Mouse (Mus musculus): ENCODE measurements around the gene Elovl2. TPM values are rescaled to one million over a fixed set of nuclear protein-coding genes. Genes with fewer than 3 reads are reported as not detected.
A peak's percentile ranks its signal among the peaks of the same experiment; 100 is the strongest.
"Not testable (repeated sequence)": the region's sequence is repeated elsewhere in the genome, so short reads cannot be mapped to it uniquely, and the experiment has no call there.

Elovl2 gene
- total RNA-seq, 2 experiments from 2014 or later = 21.9 to 23.3 TPM

- intact Hi-C loops (cut with DNase I) = loop anchor here (5.0 to 10.0 kb wide), 2 partner anchors 221 to 394 kb away; partner anchors contain the start of gene Tmem14c
- DNase-seq (ENCODE audit: low spot score in 2 of 2) = no peak
These were observed 15.9 kb upstream of the Elovl2 start for GRCm38 (mm10) chr13:41235845-41236741.

GRCm38 (mm10) chr13:41235181-41235580 lies 15.0 kb upstream of the Elovl2 start:
- DNase-seq (ENCODE audit: low spot score in 2 of 2) = no peak
- intact Hi-C loops (cut with DNase I) = loop anchor here (5.0 to 10.0 kb wide), 2 partner anchors 220 to 393 kb away; partner anchors contain the start of gene Tmem14c

DNA sequence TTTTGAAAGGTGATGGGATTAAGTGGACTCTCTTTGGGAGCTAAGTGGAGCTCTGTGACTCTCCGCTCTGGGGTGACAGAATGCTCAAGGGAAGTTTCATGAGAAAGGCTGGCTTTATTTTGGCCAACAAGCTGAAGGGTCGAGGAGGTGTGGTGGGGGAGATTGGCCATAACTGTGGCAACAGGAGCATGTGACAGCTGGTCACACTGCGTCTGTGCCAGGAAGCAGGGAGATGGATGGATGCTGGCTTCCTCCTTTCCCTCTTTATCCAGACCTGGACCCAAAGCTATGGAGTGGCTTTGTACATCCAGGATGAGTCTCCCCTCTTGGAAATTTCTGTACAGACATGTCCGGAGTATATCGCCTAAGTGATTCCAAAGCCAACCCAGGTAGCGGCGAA lies 13.0 kb upstream of the Elovl2 start:
- intact Hi-C loops (cut with DNase I) = loop anchor here (10.0 kb wide), 1 partner anchor 218 kb away; the partner anchor contains the start of gene Tmem14c
- no peak for DNase-seq (ENCODE audit: low spot score in 2 of 2)

DNA sequence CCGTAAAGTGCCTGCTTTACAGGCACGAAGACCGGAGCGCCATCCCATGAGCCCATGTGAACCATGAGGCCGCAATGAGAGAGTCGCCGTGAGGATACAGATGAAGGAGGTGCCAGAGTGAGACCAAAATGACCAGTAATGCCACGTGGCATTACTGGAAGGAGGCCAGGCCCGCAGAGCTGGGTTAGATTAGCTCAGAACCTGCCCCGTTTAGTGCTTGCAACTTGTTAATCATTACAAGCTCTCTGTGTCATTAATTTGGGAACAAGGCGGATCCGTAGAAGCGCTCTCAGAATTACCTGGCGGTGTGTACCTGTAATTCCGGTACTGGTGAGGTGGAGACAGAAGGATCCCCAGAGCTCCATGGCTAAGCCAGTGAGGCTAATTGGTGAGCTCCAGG lies 12.0 kb upstream of the Elovl2 start:
- no peak for DNase-seq (ENCODE audit: low spot score in 2 of 2)
- intact Hi-C loops (cut with DNase I) = loop anchor here (10.0 kb wide), 1 partner anchor 217 kb away; the partner anchor contains the start of gene Tmem14c

- intact Hi-C loops (cut with DNase I) = loop anchor here (10.0 kb wide), 1 partner anchor 217 kb away; the partner anchor contains the start of gene Tmem14c
- DNase-seq (ENCODE audit: low spot score in 2 of 2) = no peak
These were observed 11.3 kb upstream of the Elovl2 start for GRCm38 (mm10) chr13:41231389-41231983.

DNA sequence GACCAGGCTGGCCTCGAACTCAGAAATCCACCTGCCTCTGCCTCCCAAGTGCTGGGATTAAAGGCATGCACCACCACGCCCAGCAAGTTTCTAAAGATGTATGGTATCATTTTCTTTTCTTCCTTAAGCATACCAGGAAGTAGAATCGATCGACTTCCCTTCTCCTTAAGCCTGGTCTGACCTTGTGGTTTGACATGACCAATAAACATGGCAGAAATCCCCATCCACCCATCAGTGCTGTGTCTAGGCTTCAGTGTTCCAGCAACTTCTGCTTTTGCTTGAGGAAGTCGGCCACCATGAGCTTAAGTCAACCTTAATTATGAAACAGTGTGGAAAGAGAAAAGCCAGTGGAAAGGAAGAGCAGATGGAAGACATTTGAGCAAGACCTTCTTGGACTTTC lies 10.1 kb upstream of the Elovl2 start:
- intact Hi-C loops (cut with DNase I) = loop anchor here (10.0 kb wide), 1 partner anchor 215 kb away; the partner anchor contains the start of gene Tmem14c
- DNase-seq (ENCODE audit: low spot score in 2 of 2) = no peak

GRCm38 (mm10) chr13:41228060-41228459 lies 7.9 kb upstream of the Elovl2 start:
- intact Hi-C loops (cut with DNase I) = no loop called here
- DNase-seq (ENCODE audit: low spot score in 2 of 2) = no peak

DNA sequence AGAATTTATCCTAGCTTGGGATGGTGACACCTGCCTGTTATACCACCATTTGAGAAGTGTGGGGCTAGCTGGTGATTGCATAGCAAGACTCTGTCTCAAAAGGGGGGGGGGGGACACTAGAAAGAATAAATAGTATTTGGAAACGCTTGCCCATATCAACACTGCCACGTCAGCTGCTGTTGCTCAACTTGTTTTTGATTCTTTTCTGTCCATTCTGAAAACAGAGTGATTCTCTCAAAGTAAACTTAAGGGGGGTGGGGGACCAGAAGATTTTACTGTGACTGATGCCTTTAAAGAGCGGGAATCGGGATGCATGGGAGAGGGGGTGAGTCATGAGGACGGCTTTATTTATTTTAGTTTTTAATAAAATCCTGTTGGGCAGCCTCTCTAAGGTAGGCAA lies 6.3 kb upstream of the Elovl2 start:
- no peak for DNase-seq (ENCODE audit: low spot score in 2 of 2)
- intact Hi-C loops (cut with DNase I) = no loop called here

- peak; percentile 24 to 36 for DNase-seq (ENCODE audit: low spot score in 2 of 2)
- intact Hi-C loops (cut with DNase I) = no loop called here
These were observed 410 bp downstream of the Elovl2 start for GRCm38 (mm10) chr13:41219687-41220303.

DNA sequence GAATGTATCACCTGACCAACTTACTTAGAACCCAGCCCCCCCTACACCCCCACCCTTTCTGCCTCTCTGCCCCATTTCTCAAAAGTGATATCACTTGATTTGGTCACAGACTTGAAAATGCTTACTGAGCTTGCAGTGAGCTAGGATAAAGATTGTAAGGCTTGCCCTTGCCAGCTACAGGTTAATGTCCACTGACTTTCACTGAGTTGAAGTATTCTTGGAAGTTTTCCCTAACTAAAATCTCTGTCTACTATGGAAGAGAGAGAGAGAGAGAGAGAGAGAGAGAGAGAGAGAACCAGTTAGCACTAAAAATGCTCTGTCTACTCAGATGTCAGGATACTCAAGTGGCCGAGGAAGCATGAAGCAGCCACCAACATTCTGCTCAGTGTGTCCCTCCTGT lies 1.1 kb downstream of the Elovl2 start:
- no peak for DNase-seq (ENCODE audit: low spot score in 2 of 2)
- intact Hi-C loops (cut with DNase I) = no loop called here

DNA sequence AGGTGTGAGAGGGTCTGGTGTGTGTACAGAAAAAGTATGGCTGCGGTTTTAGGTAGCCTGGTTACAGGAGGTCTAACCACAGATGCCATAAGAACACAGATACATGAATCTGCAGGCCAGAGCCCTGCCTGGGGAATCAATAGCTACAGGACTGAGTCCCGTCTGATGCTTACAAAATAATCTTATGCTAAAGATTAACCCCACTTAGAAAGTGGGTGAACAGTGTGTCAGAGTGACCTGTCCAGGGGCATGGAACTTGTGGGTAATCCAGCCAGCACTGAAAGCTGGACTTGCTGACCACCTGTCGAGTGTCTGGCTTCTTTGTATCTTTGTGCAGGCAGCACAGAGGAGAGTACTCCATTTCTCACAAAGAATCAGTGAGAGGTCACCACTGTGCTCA lies 4.0 kb downstream of the Elovl2 start:
- intact Hi-C loops (cut with DNase I) = no loop called here
- no peak for DNase-seq (ENCODE audit: low spot score in 2 of 2)

- intact Hi-C loops (cut with DNase I) = no loop called here
- DNase-seq (ENCODE audit: low spot score in 2 of 2) = no peak
These were observed 4.5 kb downstream of the Elovl2 start for GRCm38 (mm10) chr13:41215669-41216068.

DNA sequence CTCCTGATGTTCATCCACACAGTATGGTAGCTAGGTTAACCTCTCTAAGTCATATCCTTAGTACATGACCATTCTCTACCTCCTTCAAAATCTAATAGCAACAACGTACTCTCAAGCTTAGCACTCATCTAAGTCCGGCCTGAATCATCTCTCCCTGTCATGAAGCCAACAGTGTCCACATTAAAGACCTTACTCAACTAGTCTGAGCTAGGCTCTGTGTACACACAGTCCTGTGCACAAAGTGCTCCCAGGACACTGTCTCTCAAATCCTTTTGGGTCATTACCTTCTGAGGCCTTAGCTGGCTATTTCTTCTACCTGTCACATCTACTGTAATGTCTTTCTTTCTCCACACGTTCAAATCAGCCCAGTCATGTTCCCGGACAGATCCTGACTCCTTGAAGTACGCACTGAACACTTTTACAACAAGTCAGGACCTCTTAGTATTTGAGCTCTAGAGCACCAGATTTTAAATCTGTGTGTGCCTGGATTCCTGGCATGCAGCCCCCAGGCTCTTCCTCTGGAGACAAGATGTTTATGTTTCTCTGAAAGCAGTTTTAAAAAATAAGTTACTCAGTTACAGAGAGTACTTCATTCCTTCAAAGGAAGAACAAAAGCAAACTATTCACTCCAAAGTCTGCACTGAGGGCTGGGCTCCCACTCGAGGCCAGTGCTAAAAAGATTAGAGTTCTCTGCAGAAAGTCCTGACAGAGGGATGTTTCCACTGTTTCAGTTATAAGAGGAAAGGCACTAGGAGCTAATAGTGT lies 7.5 kb downstream of the Elovl2 start:
- intact Hi-C loops (cut with DNase I) = no loop called here
- no peak for DNase-seq (ENCODE audit: low spot score in 2 of 2)

GRCm38 (mm10) chr13:41211276-41211675 lies 8.9 kb downstream of the Elovl2 start:
- no peak for DNase-seq (ENCODE audit: low spot score in 2 of 2)
- intact Hi-C loops (cut with DNase I) = no loop called here

GRCm38 (mm10) chr13:41206241-41206640 lies 14.0 kb downstream of the Elovl2 start:
- intact Hi-C loops (cut with DNase I) = no loop called here
- DNase-seq (ENCODE audit: low spot score in 2 of 2) = peak; percentile 14 to 72

GRCm38 (mm10) chr13:41205568-41205967 lies 14.6 kb downstream of the Elovl2 start:
- DNase-seq (ENCODE audit: low spot score in 2 of 2); intact Hi-C loops (cut with DNase I): not testable (repeated sequence)

DNA sequence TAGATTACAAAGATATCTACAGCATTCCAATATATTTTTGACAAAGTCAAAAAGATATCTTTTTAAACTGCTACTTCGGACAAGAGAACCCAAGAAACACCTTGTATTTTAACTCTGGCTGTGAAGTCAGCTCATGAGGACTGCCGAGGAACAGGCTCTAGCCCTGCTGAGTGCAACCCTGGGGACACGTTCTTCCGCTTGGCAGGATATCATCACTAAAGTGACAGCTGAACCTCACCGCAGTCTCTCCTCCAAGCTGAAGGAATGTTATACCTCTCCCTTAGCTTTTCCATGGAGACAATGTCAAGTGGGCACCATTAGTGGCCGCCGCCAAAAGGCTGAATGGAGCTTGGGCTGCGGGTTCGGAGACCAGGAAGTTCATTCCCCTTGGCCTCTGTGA lies 16.5 kb downstream of the Elovl2 start:
- no peak for DNase-seq (ENCODE audit: low spot score in 2 of 2)
- intact Hi-C loops (cut with DNase I) = no loop called here

DNA sequence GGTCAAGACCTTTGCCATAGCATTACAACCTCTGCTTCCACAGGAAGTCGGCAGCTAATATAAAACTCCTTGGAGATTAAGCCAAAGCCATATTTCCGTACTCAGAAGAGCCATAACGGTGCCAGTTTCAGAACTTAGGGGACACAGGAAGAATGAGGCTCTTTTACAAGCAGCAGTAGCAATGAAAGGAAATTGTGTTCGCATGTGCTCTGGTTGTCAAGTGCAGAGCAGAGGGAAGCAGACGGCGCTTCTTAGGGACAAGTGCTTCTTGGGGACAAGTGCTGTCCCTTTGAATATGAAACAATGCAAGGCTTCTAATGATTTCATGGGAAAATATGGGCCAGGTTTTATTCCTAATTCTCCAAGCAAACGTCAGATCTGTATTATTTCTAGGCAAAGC lies 16.9 kb downstream of the Elovl2 start:
- intact Hi-C loops (cut with DNase I) = no loop called here
- peak; percentile 12 to 25 for DNase-seq (ENCODE audit: low spot score in 2 of 2)

DNA sequence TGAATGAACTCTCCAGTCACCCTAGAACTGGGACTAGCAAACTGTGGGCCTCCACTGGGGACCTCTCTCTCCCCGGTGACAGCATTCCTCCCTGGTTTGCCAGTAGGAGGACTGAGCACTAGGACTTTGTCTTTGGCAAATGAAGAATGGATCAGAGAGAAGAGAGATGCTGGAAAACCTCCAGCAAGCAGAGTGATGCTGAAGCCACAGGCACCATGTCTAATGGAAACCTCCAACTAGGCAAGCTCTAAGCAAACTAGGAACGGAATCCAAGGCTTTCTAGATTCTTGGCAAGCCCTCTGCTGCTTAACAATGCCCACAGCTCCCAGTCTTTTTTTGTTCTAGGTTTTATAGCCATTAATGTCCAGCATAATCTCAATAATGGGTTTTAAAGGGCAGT lies 19.3 kb downstream of the Elovl2 start:
- DNase-seq (ENCODE audit: low spot score in 2 of 2) = peak; percentile 7 to 41
- intact Hi-C loops (cut with DNase I) = no loop called here
